Mouse (Mus musculus): ENCODE results near the gene Zmiz2. TPM values are rescaled to one million over a fixed set of nuclear protein-coding genes. Genes with fewer than 3 reads are reported as not detected.
"Not testable (repeated sequence)": the region's sequence is repeated elsewhere in the genome, so short reads cannot be mapped to it uniquely, and the experiment has no call there.

Gene Zmiz2
- total RNA-seq, 2 experiments from 2014 or later = 62.4 to 67.1 TPM

DNA sequence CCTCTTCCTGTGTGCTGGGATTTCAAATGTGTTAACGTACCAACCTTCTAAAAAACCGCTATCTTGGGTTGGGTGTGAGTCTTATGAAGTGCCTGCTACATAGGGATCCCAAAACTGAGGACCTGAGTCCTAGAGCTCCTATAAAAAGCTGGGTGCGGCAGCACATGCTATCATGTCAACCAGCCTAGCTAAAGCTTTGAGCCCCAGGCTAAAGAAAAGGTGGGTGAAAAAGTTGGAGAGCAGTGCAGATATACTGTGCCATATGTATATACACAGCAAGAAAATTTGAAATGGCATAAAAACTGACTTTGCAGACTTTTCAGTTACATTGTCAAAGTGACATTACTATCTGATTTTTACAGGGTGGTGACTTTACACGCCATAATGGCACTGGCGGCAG is 29.9 kb downstream of the Zmiz2 start:
- no peak for DNase-seq (ENCODE audit: low spot score in 2 of 2)

DNA sequence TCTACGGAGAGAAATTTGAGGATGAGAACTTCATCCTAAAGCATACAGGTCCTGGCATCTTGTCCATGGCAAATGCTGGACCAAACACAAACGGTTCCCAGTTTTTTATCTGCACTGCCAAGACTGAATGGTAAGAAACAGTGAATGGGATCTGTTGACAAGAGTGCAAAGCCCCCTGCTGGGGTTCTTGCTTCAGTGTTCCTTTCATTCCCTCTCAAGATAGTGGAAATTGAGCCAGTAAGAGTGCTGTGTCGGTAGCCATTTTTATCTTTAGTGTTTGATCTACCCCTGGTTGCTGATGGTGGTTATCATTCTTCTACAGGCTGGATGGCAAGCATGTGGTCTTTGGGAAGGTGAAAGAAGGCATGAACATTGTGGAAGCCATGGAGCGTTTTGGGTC is 30.3 kb downstream of the Zmiz2 start:
- not testable (repeated sequence) for DNase-seq (ENCODE audit: low spot score in 2 of 2)

- no peak for DNase-seq (ENCODE audit: low spot score in 2 of 2)
Observed at GRCm38 (mm10) chr11:6420283-6420703, 31.4 kb downstream of the Zmiz2 start.

GRCm38 (mm10) chr11:6420722-6421350 is 32.0 kb downstream of the Zmiz2 start:
- no peak for DNase-seq (ENCODE audit: low spot score in 2 of 2)

DNA sequence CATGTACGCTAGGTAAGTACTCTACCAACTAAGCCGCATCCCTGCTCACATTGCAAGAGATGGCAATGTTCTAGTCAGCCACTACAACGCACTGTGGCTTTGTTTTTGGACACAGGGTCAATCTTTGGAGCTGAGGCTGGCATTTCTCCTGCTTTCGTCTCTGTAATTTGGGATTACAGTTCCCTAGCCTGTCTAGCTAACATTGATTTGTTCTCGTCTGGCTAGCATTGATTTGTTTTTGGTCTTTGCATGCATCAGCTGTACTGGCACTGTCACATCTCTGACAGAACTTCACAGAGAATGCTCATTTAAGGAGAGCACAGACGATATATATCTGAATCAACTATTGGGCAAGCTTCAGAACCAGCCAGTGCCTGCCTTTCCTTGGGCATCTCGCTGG is 41.3 kb downstream of the Zmiz2 start:
- no peak for DNase-seq (ENCODE audit: low spot score in 2 of 2)

GRCm38 (mm10) chr11:6436442-6436841 is 47.6 kb downstream of the Zmiz2 start:
- DNase-seq (ENCODE audit: low spot score in 2 of 2) = no peak

DNA sequence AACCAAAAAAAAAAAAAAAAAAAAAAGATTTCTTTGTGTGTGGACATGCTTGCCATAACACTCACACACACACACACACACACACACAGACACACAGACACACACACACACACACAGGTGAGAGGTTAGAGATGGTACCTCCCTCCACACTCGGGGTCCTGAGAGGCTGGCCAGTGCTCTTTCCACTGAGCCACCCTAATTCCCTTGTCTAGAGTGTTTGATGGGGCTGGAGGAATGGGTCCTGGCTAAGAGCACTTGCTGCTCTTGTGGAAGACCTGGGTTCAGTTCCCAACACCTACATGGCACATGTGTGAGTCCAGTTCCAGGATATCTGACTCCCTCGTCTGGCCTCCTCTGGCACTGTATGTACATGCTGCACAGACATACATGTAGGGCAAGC is 48.8 kb downstream of the Zmiz2 start:
- no peak for DNase-seq (ENCODE audit: low spot score in 2 of 2)

- DNase-seq (ENCODE audit: low spot score in 2 of 2) = no peak
Observed at GRCm38 (mm10) chr11:6440171-6440570, 51.3 kb downstream of the Zmiz2 start.

DNA sequence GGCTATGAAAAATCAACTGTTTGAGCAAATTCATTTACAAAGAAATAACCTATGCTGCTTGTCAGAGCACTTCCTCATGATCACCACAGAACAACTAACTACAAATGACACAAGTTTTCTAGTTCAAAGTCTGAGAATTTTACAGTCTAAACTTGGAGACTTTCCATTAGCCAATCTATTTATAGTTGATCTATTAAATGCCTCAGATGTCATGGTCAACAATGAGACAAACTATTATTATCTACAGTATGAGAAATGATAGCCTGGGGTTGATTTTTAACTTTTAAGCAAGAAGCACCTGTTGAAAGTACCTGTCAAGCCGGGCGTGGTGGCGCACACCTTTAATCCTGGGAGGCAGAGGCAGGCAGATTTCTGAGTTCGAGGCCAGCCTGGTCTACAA is 53.7 kb downstream of the Zmiz2 start:
- DNase-seq (ENCODE audit: low spot score in 2 of 2) = no peak

DNA sequence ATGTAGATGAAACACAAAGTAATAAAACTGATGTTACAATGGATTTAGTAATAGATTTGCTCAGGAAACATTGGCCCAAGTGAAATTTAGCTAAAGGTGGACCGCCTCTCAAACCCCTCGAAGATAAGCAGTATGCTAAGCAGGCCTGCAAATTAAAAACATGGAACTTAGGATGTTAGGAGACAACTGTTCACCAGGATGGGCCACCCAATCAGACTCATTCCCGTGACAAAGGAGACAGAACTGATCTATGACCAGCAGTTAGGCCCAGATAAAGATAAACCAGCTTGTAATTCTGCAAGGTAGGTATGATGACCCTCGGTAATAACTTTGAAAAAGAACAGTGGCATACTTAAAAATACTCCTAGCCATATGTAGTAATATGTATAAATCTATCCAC is 54.2 kb downstream of the Zmiz2 start:
- DNase-seq (ENCODE audit: low spot score in 2 of 2) = no peak

GRCm38 (mm10) chr11:6443727-6444076 is 54.8 kb downstream of the Zmiz2 start:
- DNase-seq (ENCODE audit: low spot score in 2 of 2) = no peak

DNA sequence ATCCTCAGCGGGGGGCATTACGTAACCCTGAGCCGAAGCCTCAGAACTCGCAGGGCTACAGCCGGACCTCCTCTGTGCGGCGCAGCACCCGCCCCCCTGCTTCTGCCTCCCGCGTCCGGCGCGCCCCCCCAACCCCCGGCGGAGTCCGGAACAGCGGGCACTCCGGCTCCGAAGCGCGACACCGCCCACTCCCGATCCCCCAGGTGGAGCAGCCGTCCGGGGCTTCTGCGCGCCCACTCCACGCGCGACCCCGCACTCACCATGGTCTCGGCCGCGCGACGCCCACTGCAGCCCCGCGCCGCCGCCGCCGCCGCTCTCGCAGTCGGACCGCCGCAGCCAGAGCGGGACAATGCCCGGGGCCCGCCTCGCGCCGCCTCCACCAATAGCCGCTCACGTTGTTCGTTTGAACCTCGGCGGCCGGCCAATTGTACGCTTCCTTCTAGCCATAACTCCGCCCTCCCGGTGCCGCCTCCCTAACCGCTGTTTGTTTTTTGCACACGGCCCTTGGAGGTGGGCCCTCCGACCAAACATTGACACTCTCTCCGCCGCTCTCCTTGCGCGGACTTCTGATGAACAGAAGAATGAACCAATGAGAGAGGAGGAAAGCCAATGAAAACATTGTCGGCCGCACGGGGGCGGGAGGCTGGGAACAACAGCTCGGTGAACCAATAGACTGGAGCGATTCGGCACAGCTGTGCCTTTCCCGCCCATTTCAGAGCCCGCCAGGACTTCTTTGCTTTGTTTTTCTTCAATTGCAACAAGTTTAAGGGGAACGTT is 55.4 kb downstream of the Zmiz2 start, which contains the start of gene H2afv:
TSS of gene H2afv (minus strand) at position 367 of the 777 bp plus-strand sequence.
- peak; percentile 98 for DNase-seq (ENCODE audit: low spot score in 2 of 2)

GRCm38 (mm10) chr11:6445441-6445840 is 56.6 kb downstream of the Zmiz2 start:
- no peak for DNase-seq (ENCODE audit: low spot score in 2 of 2)

DNA sequence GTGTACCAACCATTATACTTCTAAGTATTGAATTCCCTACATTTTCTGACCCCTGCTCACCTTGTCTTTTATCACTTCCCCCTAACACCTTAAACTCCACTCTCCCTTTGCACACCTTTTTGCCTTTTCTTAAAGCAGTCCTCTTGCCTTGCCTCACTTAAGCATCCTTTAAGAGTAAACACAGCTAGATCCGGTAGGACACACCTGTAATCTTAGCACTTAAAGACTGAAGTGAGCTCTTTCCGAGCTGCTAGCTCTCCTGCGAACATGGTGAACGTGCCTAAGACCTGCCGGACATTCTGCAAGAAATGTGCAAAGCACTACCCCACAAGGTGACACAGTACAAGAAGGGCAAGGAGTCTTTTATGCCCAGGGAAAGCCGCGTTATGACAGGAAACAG is 57.1 kb downstream of the Zmiz2 start:
- DNase-seq (ENCODE audit: low spot score in 2 of 2) = no peak

- DNase-seq (ENCODE audit: low spot score in 2 of 2) = no peak
Observed at GRCm38 (mm10) chr11:6447493-6447892, 58.6 kb downstream of the Zmiz2 start.

- not testable (repeated sequence) for DNase-seq (ENCODE audit: low spot score in 2 of 2)
Observed at GRCm38 (mm10) chr11:6448155-6448554, 59.3 kb downstream of the Zmiz2 start.

Small RNAs within 50 kb of the gene (microRNA-seq; reads per million reads assigned to microRNA genes)
- gene Mir7651 = not detected

Other genes with a start within 250 kb of the Zmiz2 start
- under 1 TPM in 1 of 2 experiments, not detected in 1; 0.31 TPM for gene A730071L15Rik, start 189.0 kb upstream of the Zmiz2 start, total RNA-seq (2021)
- gene Nudcd3, start 188.7 kb upstream of the Zmiz2 start, total RNA-seq (2021) = 10 to 100 TPM; 57.8 to 59.0 TPM
- under 1 TPM in 1 of 2 experiments, not detected in 1; 0.06 TPM for gene Npc1l1, start 158.9 kb upstream of the Zmiz2 start, total RNA-seq (2021)
- 10 to 100 TPM; 69.1 to 70.1 TPM for gene Ddx56, start 121.3 kb upstream of the Zmiz2 start, total RNA-seq (2021)
- gene Tmed4, start 114.2 kb upstream of the Zmiz2 start, total RNA-seq (2021) = 100 to 1,000 TPM; 105 to 112 TPM
- 100 to 1,000 TPM; 315 to 321 TPM for gene Ogdh, start 97.4 kb upstream of the Zmiz2 start, total RNA-seq (2021)
- gene Ppia, start 26.4 kb downstream of the Zmiz2 start, total RNA-seq (2021) = 1,000 to 10,000 TPM; 1,693 to 1,728 TPM
- gene H2afv, start 55.4 kb downstream of the Zmiz2 start, total RNA-seq (2021) = 100 to 1,000 TPM; 105 to 130 TPM
- gene Purb, start 86.8 kb downstream of the Zmiz2 start, total RNA-seq (2021) = 10 to 100 TPM; 72.9 to 77.4 TPM
- gene Myo1g, start 131.9 kb downstream of the Zmiz2 start, total RNA-seq (2021) = 1 to 10 TPM; 3.1 to 4.8 TPM
- 10 to 100 TPM; 40.1 to 40.9 TPM for gene Ccm2, start 157.8 kb downstream of the Zmiz2 start, total RNA-seq (2021)
- gene Nacad, start 217.0 kb downstream of the Zmiz2 start, total RNA-seq (2021) = 10 to 100 TPM in 1 of 2 experiments, 1 to 10 TPM in 1; 4.7 to 12.6 TPM
- 10 to 100 TPM; 70.9 to 81.6 TPM for gene Tbrg4, start 237.0 kb downstream of the Zmiz2 start, total RNA-seq (2021)
- not detected for gene Wap, start 249.6 kb downstream of the Zmiz2 start, total RNA-seq (2021)